Mouse (Mus musculus) NIH3T3 (cell line): ENCODE measurements at regions not wholly inside any gene's neighbourhood (a gene's known extent, or its start where the extent isn't known, plus 50 kb on each side); places are given as distances from the start of the nearest gene placed in this dataset.

ENCODE experiments used
- DNase-seq: peaks from one replicate; pipeline ENCODE4 v3.0.0-alpha.2; 2012; ENCODE audit warnings: low read depth

DNA sequence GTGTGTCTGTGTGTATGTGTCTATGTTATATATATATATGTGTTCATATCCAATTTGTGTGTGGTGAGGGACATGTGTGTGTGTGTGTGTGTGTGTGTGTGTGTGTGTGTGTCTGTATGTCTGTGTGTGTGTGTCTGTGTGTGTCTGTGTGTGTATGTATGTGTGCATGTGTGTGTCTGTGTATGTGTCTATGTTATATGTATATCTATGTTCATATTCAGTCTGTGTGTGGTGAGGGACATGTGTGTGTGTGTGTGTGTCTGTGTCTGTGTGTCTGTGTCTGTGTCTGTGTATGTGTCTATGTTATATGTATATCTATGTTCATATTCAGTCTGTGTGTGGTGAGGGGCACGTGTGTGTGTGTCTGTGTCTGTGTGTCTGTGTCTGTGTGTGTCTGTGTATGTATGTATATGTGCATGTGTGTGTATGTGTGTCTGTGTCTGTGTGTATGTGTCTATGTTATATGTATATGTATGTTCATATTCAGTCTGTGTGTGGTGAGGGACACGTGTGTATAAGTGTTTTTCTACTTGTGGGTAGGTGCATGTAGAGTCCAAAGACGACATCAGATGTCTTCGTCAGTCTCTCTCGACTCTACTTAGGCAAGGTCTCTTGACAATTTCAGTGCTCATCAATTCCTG lies 370.5 kb upstream of the Slc7a11 start:
- no peak for DNase-seq

GRCm38 (mm10) chr3:50815716-50816115 lies 372.3 kb upstream of the Slc7a11 start:
- DNase-seq, result no peak

- no peak for DNase-seq
These were observed 373.1 kb upstream of the Slc7a11 start for GRCm38 (mm10) chr3:50816479-50816878.

DNA sequence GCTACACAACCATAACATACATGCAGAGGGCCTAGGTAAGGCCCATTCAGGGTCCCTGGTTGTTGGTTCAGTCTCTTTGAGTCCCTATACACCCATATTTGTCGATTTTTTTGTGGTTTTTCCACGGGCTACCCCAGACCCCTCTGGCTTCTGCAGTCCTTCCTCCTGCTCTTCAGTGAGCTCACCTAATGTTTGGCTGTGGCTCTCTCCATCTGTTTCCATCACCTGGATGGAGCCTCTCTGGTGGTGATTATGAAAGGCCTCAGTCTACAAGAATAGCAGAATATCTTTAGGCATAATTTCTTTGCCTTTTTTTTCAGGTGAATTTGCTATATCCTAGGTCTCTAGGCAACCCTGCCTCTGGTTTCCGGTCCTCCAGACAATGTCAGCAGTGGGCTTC lies 373.9 kb upstream of the Slc7a11 start:
- DNase-seq, result no peak

- no peak for DNase-seq
These were observed 377.4 kb upstream of the Slc7a11 start for GRCm38 (mm10) chr3:50820776-50821175.

DNA sequence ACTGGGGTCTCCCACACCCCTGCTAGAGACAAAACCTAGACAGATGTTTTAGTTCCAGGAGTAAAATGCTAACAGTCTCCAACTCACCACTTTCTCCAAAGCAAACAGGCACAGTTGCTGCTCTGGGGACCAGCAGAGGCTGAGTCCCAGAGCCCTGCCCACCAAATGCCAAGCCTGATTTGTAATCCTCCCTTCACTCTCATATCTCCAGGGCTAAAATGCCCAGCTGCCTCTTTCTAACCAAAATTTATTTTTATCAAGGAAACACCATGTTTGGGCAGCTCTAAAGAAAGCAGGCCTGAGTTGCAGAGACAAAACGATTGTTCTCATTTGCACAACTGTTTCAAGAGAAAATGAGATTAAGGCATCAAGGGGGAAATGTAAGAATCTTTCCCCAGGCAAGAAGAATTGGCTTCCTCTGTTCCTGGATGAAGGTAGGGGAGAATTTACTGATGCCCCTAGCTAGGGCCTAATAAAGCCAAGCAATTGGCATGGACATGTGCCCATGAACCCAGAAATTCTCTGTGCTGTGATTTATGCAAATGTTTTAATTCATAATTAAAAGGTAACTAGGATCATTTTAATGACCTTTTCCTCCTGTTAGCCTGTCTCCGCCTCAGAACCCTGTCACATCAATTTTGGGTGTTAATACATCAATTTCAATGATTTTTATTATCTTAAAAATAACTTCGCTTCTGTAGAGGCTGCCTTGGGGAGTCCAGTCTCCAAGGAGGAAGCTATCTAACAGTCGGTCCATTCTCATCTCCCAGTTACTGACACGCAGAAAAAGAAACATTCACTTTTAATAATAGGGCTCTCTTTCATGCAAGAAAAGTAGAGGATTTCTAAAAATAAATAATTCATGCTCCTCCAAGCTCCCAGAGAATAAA lies 382.4 kb upstream of the Slc7a11 start:
- DNase-seq, result no peak

DNA sequence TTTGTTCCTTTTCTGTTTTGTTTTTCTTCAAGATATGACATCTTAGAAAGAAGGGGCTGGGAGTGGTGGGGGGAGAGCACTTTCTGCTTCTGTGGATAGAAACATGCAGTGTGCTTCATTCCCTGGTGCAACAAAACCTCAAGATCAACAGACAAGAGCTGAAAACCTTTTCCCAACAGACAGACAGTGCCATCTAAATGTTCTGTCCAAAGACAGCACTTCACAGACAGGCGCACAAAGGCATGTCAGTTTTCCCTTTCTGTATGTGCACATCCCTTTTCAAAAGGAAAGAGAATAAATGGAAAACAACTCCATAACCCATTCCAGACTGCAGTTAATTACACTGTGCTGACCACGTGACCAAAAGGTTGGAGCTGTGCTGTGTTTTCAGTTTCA lies 383.0 kb upstream of the Slc7a11 start:
- DNase-seq, result no peak

GRCm38 (mm10) chr3:50829211-50829610 lies 385.8 kb upstream of the Slc7a11 start:
- no peak for DNase-seq

GRCm38 (mm10) chr3:50830446-50830845 lies 387.0 kb upstream of the Slc7a11 start:
- DNase-seq, result no peak

- DNase-seq, result no peak
These were observed 387.5 kb upstream of the Slc7a11 start for GRCm38 (mm10) chr3:50830926-50831325.

DNA sequence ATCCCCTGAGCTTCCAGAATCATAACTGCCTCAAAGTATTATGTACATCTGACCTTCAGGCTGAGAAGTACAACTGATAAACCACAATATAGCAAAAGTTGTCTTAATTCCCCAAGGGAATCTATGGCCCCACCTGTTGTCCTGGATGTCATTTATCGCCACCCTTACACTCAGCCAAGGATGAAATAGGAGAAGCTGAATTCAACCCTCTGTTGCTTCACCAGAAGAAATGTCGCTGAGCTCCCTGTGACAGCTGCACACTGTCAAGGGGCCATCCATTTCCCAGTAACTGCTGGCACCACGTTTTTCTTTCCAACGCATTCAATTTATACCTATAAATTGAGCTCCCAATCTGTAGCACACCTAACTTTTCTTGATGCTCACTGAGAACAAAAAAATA lies 382.0 kb upstream of the Noct start:
- DNase-seq, result no peak

DNA sequence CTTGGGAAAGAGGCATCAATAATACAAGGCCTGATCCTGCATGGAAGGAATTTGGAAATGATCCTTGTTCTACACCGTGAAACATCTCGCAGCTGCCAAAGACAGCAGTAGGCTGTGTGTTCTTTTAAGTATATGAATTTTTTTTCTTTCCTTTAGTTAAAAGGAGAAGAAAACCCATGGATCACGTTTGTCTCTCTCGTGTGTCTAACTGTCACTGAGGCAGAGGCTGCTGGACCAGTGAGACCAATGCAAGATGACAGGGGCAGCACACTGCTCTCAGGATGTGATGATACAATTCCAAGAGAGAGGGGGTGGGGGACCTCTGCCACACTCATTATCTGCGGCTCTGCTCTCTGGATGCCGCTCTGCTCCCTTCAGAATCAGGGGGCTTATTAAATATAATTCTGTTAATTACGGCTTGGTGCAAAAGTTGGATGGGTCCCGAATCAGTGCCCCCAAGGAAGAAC lies 379.4 kb upstream of the Noct start:
- no peak for DNase-seq

- peak; percentile 6 for DNase-seq
These were observed 378.9 kb upstream of the Noct start for GRCm38 (mm10) chr3:50845311-50845710.

DNA sequence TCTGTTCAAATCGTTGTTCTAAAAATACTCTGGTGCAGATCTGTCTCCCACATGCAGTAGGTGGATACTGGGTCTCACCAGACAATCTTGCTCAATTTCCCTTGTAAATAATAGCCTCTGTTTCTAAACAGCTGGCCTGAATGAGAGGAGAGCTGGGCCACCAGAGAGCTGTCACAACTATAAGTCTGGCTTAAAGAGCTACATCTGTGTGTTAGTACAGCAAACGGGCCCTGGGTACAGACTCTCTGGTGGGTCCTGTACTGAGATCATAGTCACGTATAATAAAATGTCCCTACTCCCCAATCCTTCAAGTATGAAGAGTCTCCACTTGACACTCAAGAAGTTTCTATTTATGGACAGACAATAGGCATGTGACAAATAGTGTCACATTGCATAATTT lies 375.7 kb upstream of the Noct start:
- DNase-seq, result no peak

DNA sequence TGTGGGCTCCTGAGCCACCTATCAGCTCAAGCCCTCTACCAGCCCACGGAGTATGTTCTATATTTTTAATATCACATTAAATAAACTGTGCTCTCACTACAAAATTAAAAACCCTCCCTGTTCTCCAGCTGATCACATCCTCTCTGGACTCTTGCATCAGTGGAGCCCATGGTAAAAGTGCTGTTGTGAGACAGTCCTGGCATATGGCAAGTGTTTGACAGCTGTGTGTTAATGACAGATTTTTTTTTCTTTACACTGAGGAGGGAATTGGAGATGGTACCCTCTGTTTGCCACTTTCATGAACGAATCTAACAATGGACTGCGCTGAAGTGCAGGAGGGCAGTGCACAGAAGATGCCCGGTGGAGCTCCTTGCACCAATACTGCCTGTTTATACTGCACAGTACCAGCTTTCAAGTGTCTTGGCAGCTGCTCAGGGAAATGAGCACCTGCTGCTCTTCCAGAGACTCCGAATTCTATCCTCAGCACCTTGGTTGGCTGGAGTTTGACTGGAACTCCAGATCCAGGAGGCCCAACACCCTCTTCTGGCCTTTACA lies 373.1 kb upstream of the Noct start:
- DNase-seq, result no peak

DNA sequence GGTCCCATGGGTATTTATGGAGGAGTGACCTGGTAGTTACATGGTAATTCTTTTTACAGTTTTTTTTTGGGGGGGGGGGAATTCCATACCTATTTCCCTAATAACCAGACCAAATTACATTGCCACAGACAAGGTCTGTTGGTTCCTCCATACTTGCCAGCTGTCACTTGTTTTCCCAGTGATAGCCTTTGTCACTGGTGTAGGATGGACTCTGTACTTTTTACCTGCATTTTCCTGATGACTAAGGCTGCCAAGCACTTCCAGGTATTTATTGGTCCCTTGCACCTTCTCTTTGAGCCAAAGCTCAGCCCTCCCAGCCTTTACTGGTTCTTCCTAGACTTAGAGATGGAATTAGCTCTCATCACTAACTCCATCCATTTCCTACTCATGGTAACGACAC lies 357.1 kb upstream of the Noct start:
- no peak for DNase-seq

GRCm38 (mm10) chr3:50869211-50869610 lies 355.0 kb upstream of the Noct start:
- DNase-seq, result no peak

GRCm38 (mm10) chr3:50879050-50879449 lies 345.2 kb upstream of the Noct start:
- no peak for DNase-seq

GRCm38 (mm10) chr3:50879595-50879994 lies 344.7 kb upstream of the Noct start:
- no peak for DNase-seq

DNA sequence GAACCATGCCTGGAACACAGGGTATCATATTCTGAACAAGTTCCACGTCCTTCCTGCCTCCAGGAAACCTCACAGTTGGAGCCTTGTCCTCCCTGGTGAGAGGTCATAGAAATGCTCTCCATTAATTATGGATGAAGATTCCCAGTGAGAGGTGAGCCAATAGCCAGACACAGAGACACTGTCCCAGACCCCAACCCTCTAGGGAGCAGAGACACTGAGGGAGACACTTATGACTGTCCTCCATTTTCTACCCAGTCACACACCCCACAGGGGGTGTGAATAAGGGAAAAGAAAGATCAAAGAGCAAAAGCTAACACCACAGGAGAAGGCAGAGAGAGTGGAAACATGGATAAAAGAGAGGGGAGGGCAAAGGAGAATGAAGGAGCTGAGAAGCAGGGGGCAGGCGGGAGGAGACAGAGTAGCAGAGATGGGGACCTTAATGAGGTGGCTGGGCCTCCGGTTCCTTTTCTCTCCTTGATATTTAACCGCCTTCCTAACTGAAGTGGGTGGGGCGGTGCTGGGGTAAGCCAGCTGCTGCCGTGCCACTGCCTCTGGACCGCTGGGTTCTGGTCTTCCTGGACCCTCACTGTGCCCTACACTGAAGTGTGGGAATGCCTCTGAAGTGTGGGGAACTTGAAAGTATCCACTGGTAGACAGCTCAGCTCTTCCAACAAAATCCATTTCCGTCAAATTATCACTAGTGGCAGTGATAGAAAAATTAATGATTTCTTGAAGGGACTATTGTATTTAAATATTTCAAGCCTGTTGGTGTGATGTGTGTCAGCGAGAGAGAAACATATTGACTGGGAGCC lies 342.6 kb upstream of the Noct start:
- DNase-seq, result no peak

- no peak for DNase-seq
These were observed 342.0 kb upstream of the Noct start for GRCm38 (mm10) chr3:50882249-50882733.

- no peak for DNase-seq
These were observed 337.9 kb upstream of the Noct start for GRCm38 (mm10) chr3:50886336-50886735.
